Mouse (Mus musculus) liver, postnatal 0 days (tissue): ENCODE measurements at regions not wholly inside any gene's neighbourhood (a gene's known extent, or its start where the extent isn't known, plus 50 kb on each side); places are given as distances from the start of the nearest gene placed in this dataset.

Source experiments
- ATAC-seq: fragments of 200-750 bp; cut with Nextera tagmentation; 2 replicates; pipeline ENCODE4 v1.8.0; 2017; ENCODE audit warnings: mild to moderate bottlenecking, moderate library complexity
- DNase-seq: peaks from one replicate; pipeline ENCODE4 v3.0.0-alpha.2; 2016
- H3K27ac ChIP-seq: fragments of 300-500 bp; sonication (generic); 2 replicates; pipeline ENCODE4 v1.5.1; 2014; ENCODE audit warnings: antibody characterized with exemption, moderate library complexity, mild to moderate bottlenecking, low read depth
- H3K27me3 ChIP-seq: fragments of 300-500 bp; sonication (generic); 2 replicates; pipeline ENCODE4 v1.6.1; 2014; ENCODE audit warnings: low read length, control low read depth, mixed read lengths; ENCODE audit not compliant: insufficient read depth
- H3K36me3 ChIP-seq: fragments of 300-500 bp; sonication (generic); replicated peaks from 2 replicates; pipeline ENCODE4 v1.6.1; 2014; ENCODE audit warnings: mild to moderate bottlenecking, control low read depth, low read length, moderate library complexity, mixed read lengths; ENCODE audit not compliant: insufficient read depth
- H3K4me1 ChIP-seq: fragments of 300-500 bp; sonication (generic); 2 replicates; pipeline ENCODE4 v1.6.1; 2014; ENCODE audit warnings: antibody characterized with exemption, mild to moderate bottlenecking, control low read depth; ENCODE audit not compliant: insufficient read depth
- H3K4me2 ChIP-seq: fragments of 300-500 bp; sonication (generic); 2 replicates; pipeline ENCODE4 v1.6.1; 2014; ENCODE audit warnings: low read depth, mild to moderate bottlenecking, low read length, moderate library complexity, mixed read lengths
- H3K4me3 ChIP-seq: fragments of 300-500 bp; sonication (generic); 2 replicates; pipeline ENCODE4 v1.5.1; 2014; ENCODE audit warnings: low read depth, low read length
- H3K9ac ChIP-seq: fragments of 300-500 bp; sonication (generic); replicated peaks from 2 replicates; pipeline ENCODE4 v1.6.1; 2014; ENCODE audit warnings: mild to moderate bottlenecking, moderate library complexity
- H3K9me3 ChIP-seq: fragments of 300-500 bp; sonication (generic); 2 replicates; pipeline ENCODE4 v1.6.1; 2016; ENCODE audit warnings: mild to moderate bottlenecking, control low read depth, low read length, mixed read lengths
- CTCF ChIP-seq: sonication (generic); IDR thresholded peaks from 2 replicates; pipeline ENCODE4 v1.5.1; 2016; ENCODE audit warnings: antibody characterized with exemption, low read depth
- EP300 ChIP-seq: IDR thresholded peaks from 2 replicates; pipeline ENCODE4 v1.6.1; 2016; ENCODE audit warnings: antibody characterized with exemption, low read depth, mild to moderate bottlenecking
- WGBS: fragments of 180-500 bp; shearing (Covaris S2); extraction: QIAGEN DNeasy Blood & Tissue Kit; methylation state at CpG from one replicate; pipeline ENCODE4 v1.1.7; 2014; ENCODE audit not compliant: insufficient replicate concordance; 5-methylcytosine and 5-hydroxymethylcytosine counted together

DNA sequence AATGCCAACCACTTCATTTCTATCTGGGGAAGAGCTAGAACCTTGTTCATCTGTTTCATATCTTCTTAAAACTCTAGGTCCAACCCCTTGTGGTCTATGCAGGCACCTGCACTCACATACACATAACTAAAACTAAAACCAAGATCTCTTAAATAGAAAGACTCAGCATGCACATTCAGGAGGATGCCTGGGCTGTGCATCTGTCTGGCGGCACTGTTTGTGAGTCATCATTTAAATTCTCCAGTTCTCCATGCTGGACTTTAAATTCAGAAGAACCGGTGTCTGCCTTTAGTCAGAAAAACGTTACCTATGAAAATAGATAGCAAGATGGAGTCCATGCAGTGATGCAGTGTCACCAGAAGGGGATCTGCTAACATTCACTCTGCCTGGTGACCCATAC lies 314.5 kb downstream of the Hs3st1 start:
- H3K9ac ChIP-seq = no peak overlapping the region
- no peaks in the 10 kb centered on the region for H3K9me3 ChIP-seq
- ATAC-seq (no peak), DNase-seq (no peak)
- no peaks in the 10 kb centered on the region for H3K4me1 ChIP-seq
- 76% methylated on average over 3 of the region's 3 CpGs for WGBS
- H3K4me3 ChIP-seq = no peak overlapping the region
- H3K36me3 ChIP-seq = no peaks in the 10 kb centered on the region
- no peaks in the 10 kb centered on the region for H3K27me3 ChIP-seq
- H3K4me2 ChIP-seq = no peak overlapping the region
- no peak overlapping the region for H3K27ac ChIP-seq
- TF ChIP-seq EP300 (no peak), CTCF (no peak)

DNA sequence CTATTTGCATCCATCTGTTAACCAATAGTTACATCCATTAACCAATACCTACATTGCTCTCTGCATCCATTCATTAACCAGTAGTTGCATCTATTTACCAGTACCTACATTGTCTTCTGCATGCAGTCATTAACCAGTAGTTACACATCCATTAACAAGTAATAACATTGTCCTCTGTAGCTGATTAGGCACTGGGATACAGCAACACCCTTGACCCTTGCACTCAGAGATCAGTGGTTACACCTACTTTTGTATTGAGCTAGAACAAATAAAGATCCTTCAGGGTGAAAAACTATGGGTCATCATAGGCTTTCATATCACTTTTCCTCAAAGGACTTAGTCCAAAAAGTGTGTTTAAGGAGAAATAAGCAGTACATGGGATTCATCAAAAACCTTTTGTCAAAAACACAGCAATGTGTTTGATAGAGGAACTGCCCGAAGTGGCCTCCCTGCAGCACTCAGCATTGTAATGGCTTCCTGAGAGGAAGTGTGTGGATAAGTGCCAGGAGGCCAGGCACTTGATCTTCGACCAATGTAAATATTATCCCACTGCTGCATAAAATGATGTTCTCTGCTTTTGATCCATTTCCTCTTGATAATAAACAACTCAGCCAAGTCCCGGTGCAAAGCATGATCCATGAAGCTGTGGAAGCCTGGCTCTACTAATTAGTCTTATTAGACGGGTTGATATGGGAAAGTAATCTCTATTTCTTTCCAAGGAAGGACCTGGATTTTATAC lies 317.6 kb downstream of the Hs3st1 start:
- H3K36me3 ChIP-seq = no peaks in the 10 kb centered on the region
- no peaks in the 10 kb centered on the region for H3K27me3 ChIP-seq
- DNase-seq = peak; percentile 13
- ATAC-seq = no peak
- H3K9me3 ChIP-seq = no peaks in the 10 kb centered on the region
- WGBS = 26% methylated on average over 4 of the region's 4 CpGs
- H3K9ac ChIP-seq = no peak overlapping the region
- no peak overlapping the region for H3K27ac ChIP-seq
- H3K4me3 ChIP-seq = no peak overlapping the region
- H3K4me1 ChIP-seq = no peaks in the 10 kb centered on the region
- no peak overlapping the region for H3K4me2 ChIP-seq
- TF ChIP-seq EP300 (no peak; the same call in 1 of the 2 replicates), CTCF (no peak)

DNA sequence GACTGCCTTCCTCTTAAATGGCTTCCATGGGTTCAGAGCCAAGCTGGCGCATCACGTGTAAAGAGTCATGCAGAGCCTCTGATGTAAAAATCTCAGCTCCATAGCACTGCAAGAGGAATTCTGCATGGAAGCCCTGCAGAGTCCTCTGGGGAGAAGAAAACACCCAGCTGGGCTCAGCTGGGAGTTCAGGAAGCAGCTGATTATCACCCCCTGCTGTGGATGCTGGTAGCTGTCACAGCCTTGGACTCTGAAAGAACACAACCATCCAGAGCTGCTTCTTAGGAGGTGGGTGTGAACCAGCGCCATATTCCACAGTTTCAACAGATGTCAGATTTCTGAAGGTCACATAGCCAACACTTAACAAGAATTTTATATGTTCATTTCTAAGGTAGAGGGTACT lies 329.2 kb downstream of the Hs3st1 start:
- no peak for TF ChIP-seq CTCF
- no peak overlapping the region for H3K27ac ChIP-seq
- H3K4me1 ChIP-seq = no peaks in the 10 kb centered on the region
- H3K4me3 ChIP-seq = no peak overlapping the region
- H3K9me3 ChIP-seq = no peaks in the 10 kb centered on the region
- DNase-seq = no peak
- ATAC-seq = no peak
- no peak overlapping the region for H3K4me2 ChIP-seq
- no peak overlapping the region for H3K9ac ChIP-seq
- H3K27me3 ChIP-seq = no peaks in the 10 kb centered on the region
- WGBS = 61% methylated on average over 3 of the region's 3 CpGs
- no peaks in the 10 kb centered on the region for H3K36me3 ChIP-seq

DNA sequence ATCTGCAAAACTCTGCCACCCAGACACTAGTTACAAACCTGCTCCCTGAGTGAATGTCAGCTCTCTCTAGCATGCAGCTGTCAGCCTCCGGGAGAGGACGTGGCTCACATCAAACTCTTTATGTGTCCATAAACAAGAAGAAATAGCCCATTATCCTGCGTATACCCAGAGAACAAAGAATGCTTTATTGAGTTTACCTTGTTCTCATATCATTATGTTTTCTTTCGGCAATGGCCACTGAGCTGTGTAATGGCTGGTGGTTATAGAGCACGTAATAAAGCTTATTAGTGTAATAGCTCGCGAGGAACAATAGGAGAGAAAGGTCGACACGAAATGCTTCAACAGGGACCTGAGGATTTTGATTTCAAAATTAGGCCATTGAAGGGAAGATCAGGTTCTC lies 331.6 kb downstream of the Hs3st1 start:
- no peak overlapping the region for H3K9ac ChIP-seq
- H3K4me1 ChIP-seq = no peaks in the 10 kb centered on the region
- no peaks in the 10 kb centered on the region for H3K9me3 ChIP-seq
- H3K27me3 ChIP-seq = no peaks in the 10 kb centered on the region
- DNase-seq (no peak), ATAC-seq (no peak)
- no peak overlapping the region for H3K4me2 ChIP-seq
- no peak overlapping the region for H3K27ac ChIP-seq
- no peak overlapping the region for H3K4me3 ChIP-seq
- TF ChIP-seq EP300 (no peak), CTCF (no peak)
- no peaks in the 10 kb centered on the region for H3K36me3 ChIP-seq
- WGBS = 77% methylated on average over 9 of the region's 9 CpGs

DNA sequence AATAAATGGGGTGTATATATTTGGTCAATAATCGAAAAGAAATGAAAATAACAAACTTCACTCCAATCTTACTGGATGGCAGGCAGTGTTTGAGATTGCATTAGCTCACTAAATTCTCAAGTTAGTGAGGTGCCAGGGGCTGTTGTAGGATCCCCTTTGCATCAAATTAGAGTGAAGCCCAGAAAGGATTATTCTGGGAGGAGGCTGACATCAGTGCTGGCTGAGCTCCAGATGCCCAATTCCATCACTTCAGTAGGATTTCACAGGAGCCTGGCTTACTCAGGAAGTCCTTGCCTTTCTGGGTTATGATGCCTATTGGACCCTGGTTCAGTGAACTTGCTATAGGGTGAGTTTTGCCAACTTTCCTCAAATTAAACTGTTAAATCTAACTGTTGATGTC lies 336.5 kb downstream of the Hs3st1 start:
- DNase-seq (no peak), ATAC-seq (no peak)
- no peaks in the 10 kb centered on the region for H3K36me3 ChIP-seq
- H3K4me2 ChIP-seq = no peak overlapping the region
- no peaks in the 10 kb centered on the region for H3K27me3 ChIP-seq
- no peaks in the 10 kb centered on the region for H3K4me1 ChIP-seq
- no peak overlapping the region for H3K4me3 ChIP-seq
- no peaks in the 10 kb centered on the region for H3K9me3 ChIP-seq
- WGBS = 71% methylated on average over 1 of the region's 1 CpGs
- H3K27ac ChIP-seq = no peak overlapping the region
- TF ChIP-seq EP300 (no peak), CTCF (no peak)
- no peak overlapping the region for H3K9ac ChIP-seq

DNA sequence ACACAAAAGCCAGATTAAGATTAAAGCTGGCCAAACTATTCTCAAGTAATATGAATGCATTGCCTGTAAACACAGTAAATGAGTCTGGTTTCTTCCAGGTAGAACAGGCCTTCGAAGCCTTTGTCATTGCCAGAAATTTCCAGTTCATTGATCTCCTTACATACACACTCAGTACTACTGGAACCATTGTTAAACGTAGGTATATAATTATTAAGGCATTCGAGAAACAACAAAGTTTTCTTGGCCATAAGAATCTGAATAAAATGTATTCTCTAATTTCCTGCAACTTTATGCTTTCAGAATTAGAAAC lies 337.5 kb downstream of the Hs3st1 start:
- no peak for TF ChIP-seq CTCF
- no peak for TF ChIP-seq EP300
- Histone ChIP-seq H3K9me3 (no peaks in the 10 kb centered on the region), H3K27me3 (no peaks in the 10 kb centered on the region), H3K9ac (no peak overlapping the region), H3K4me3 (no peak overlapping the region), H3K4me1 (no peaks in the 10 kb centered on the region), H3K4me2 (no peak overlapping the region), H3K27ac (no peak overlapping the region), H3K36me3 (no peaks in the 10 kb centered on the region)
- DNase-seq (no peak), ATAC-seq (no peak)
- 69% methylated on average over 3 of the region's 3 CpGs for WGBS
